Mouse (Mus musculus) ES-Bruce4 (cell line): ENCODE data around the gene Mob3a. TPM values are rescaled to one million over a fixed set of nuclear protein-coding genes. Genes with fewer than 3 reads are reported as not detected.

Experiments used
- H3K27ac ChIP-seq: 2 replicates; pipeline ENCODE4 v1.5.1; 2012; ENCODE audit warnings: low read length, inconsistent platforms; ENCODE audit not compliant: insufficient read depth
- H3K27me3 ChIP-seq: 2 replicates; pipeline ENCODE4 v1.6.1; 2012; ENCODE audit warnings: mild to moderate bottlenecking, low read length, inconsistent platforms; ENCODE audit not compliant: control insufficient read depth, poor library complexity, insufficient read depth, severe bottlenecking
- H3K36me3 ChIP-seq: 2 replicates; pipeline ENCODE4 v1.6.1; 2012; ENCODE audit warnings: inconsistent platforms, mild to moderate bottlenecking, low read length, moderate library complexity; ENCODE audit not compliant: control insufficient read depth, poor library complexity, insufficient read depth, severe bottlenecking
- H3K4me1 ChIP-seq: one replicate; pipeline ENCODE4 v1.8.1; 2011; ENCODE audit warnings: low read length; ENCODE audit not compliant: control insufficient read depth, insufficient read depth
- H3K4me3 ChIP-seq: 2 replicates; pipeline ENCODE4 v1.5.1; 2011; ENCODE audit warnings: low read depth, mild to moderate bottlenecking, low read length
- H3K9ac ChIP-seq: 2 replicates; pipeline ENCODE4 v1.6.1; 2012; ENCODE audit warnings: low read depth, mild to moderate bottlenecking, inconsistent platforms; ENCODE audit not compliant: poor library complexity, severe bottlenecking
- H3K9me3 ChIP-seq: replicated peaks from 2 replicates; pipeline ENCODE4 v1.6.1; 2012; ENCODE audit warnings: mild to moderate bottlenecking, low read length, inconsistent platforms; ENCODE audit not compliant: control insufficient read depth, poor library complexity, insufficient read depth, severe bottlenecking
- CTCF ChIP-seq: IDR thresholded peaks from one replicate; pipeline ENCODE4 v1.8.1; 2011; ENCODE audit warnings: low read depth, low read length
- EP300 ChIP-seq: IDR thresholded peaks from 2 replicates; pipeline ENCODE4 v1.6.1; 2011; ENCODE audit warnings: low read depth, low read length; ENCODE audit not compliant: insufficient read depth
- POLR2A ChIP-seq: IDR thresholded peaks from one replicate; pipeline ENCODE4 v1.8.1; 2011; ENCODE audit warnings: low read length; ENCODE audit not compliant: insufficient read depth
- polyA plus RNA-seq: library from polyadenylated mRNA; stranded (reverse); fragments of >200 nt; gene quantifications from 2 replicates; pipeline ENCODE4 v1.2.4, GENCODE M21; 2011; ENCODE audit warnings: low read depth; ENCODE audit not compliant: missing spikeins, insufficient read depth, insufficient read length

Mob3a gene
- polyA plus RNA-seq, 1 experiment: 19.8 TPM

- peaks cover 5% of the 10 kb centered on the region for H3K4me1 ChIP-seq
- H3K9ac ChIP-seq: no peak overlapping the region
- no peaks in the 10 kb centered on the region for H3K9me3 ChIP-seq
- TF ChIP-seq EP300: no peak
- no peak for TF ChIP-seq CTCF
- TF ChIP-seq POLR2A: no peak
- H3K4me3 ChIP-seq: no peak overlapping the region
- no peak overlapping the region for H3K27ac ChIP-seq
- no peaks in the 10 kb centered on the region for H3K27me3 ChIP-seq
- H3K36me3 ChIP-seq: no peaks in the 10 kb centered on the region
Measured at GRCm38 (mm10) chr10:80692249-80693165, 9.3 kb downstream of the Mob3a start.

DNA sequence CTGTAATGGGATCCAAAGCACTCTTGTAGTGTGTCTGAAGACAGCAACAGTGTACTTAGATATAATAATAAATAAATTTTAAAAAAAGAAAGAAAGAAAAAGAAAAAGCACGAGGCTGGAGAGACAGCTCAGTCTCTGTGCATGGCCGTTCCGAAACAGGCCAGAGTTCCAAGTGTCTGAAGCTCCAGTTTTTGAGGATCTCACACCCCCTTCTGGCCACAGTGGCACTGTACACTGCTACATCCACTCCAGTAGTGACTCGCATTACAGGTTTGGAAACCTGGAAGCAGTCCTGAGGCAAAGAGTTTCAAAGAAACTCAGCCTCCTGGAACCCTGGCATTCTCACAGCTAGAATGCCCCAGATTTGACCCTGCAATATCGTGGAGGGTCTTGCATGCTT is 13.9 kb downstream of the Mob3a start:
- no peak overlapping the region for H3K4me3 ChIP-seq
- no peaks in the 10 kb centered on the region for H3K36me3 ChIP-seq
- no peaks in the 10 kb centered on the region for H3K4me1 ChIP-seq
- no peak for TF ChIP-seq EP300
- TF ChIP-seq CTCF: peak; percentile 67
- TF ChIP-seq POLR2A: no peak
- H3K9ac ChIP-seq: no peak overlapping the region
- no peaks in the 10 kb centered on the region for H3K9me3 ChIP-seq
- H3K27me3 ChIP-seq: no peaks in the 10 kb centered on the region
- no peak overlapping the region for H3K27ac ChIP-seq

- Histone ChIP-seq H3K9ac (no peak overlapping the region), H3K27me3 (no peaks in the 10 kb centered on the region), H3K9me3 (no peaks in the 10 kb centered on the region), H3K36me3 (no peaks in the 10 kb centered on the region), H3K4me3 (no peak overlapping the region), H3K27ac (no peak overlapping the region), H3K4me1 (no peaks in the 10 kb centered on the region)
- no peak for TF ChIP-seq EP300
- TF ChIP-seq POLR2A: no peak
Measured at GRCm38 (mm10) chr10:80686617-80687016, 15.2 kb downstream of the Mob3a start.

DNA sequence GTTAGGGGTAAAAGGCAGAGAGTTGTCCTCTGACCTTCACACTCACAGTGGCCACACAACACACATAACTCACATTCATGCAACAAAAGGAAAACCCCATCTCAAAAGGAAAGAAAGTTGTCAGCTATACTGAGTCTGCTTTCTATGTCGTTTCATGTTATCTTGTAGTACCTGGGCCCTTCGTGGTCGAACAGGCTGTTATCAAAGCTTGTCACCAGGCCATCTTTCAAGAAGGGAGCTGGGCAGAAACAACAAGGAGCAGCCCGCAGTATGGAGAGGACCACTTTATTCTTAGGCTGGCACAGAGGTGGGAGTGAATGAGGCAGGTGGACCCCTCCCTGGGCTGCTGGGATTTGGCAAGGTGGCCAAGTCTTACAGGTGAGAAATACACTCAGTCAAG is 16.8 kb downstream of the Mob3a start:
- H3K36me3 ChIP-seq: no peaks in the 10 kb centered on the region
- no peaks in the 10 kb centered on the region for H3K27me3 ChIP-seq
- TF ChIP-seq EP300: no peak
- TF ChIP-seq POLR2A: no peak
- TF ChIP-seq CTCF: no peak
- no peaks in the 10 kb centered on the region for H3K4me1 ChIP-seq
- no peaks in the 10 kb centered on the region for H3K9me3 ChIP-seq
- H3K4me3 ChIP-seq: no peak overlapping the region
- no peak overlapping the region for H3K27ac ChIP-seq
- no peak overlapping the region for H3K9ac ChIP-seq

- peaks cover 5% of the 10 kb centered on the region for H3K4me1 ChIP-seq
- no peak overlapping the region for H3K9ac ChIP-seq
- no peaks in the 10 kb centered on the region for H3K9me3 ChIP-seq
- no peak overlapping the region for H3K4me3 ChIP-seq
- no peaks in the 10 kb centered on the region for H3K36me3 ChIP-seq
- H3K27ac ChIP-seq: no peak overlapping the region
- no peak for TF ChIP-seq EP300
- TF ChIP-seq CTCF: peak; percentile 82
- H3K27me3 ChIP-seq: no peaks in the 10 kb centered on the region
Measured at GRCm38 (mm10) chr10:80684214-80684613, 17.6 kb downstream of the Mob3a start.

DNA sequence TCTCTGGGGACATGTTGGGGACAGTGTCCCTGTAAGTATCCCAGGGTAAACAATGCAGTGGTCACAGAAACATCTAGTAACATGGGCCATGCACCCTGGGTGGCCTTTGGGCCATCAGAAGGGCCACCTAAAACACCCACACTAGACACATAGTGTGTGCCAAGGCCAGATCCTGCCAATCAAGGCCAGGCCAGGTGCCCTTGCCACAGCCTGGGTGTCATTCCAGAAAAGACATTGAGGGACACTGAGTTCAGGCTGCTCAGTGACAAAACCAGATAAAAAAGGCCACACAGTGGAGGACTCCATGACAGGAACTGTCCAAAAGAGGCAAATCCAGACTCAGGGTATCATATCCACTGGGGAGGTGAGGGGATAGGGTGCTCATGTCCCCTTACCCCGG is 18.1 kb downstream of the Mob3a start:
- Histone ChIP-seq H3K9ac (no peak overlapping the region), H3K36me3 (no peaks in the 10 kb centered on the region), H3K9me3 (no peaks in the 10 kb centered on the region), H3K27ac (no peak overlapping the region), H3K27me3 (no peaks in the 10 kb centered on the region), H3K4me1 (peaks cover 5% of the 10 kb centered on the region), H3K4me3 (no peak overlapping the region)
- TF ChIP-seq POLR2A (no peak), CTCF (no peak), EP300 (no peak)
